Mouse (Mus musculus): ENCODE measurements around the gene Nid2.
A peak's percentile ranks its signal among the peaks of the same experiment; 100 is the strongest.

Nid2 gene

DNA sequence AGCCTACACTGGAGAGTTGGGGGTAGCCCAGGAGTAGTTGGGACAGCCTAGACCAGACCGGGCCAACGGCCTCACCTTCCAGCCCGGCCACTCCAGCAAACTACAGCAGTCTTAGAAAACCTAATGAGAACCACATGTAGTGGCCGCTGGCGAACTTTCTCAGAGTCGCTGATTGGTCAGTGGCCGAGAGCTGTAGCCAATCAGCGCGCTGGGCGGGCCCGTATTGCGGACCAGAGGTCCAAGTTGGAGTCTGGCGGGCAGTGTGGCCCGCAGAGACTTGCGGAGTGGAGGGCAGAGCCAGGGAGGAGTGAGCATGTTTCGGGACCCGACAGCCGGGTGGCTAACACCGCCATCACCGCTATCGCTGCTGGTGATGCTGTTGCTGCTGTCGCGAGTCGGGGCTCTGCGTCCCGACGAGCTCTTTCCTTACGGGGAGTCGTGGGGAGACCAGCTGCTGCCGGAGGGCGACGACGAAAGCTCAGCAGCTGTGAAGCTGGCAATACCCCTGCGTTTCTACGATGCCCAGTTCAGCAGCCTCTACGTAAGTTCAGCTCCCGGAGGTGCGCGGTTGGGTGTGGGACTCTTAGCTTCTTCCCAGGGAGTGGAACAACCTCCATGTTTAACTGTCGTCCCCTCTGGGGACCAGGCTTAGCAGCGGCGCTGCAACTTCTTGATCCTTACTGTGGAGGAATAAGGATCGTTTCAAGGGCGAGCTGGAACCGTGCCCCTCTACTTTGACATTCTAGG lies at the start of gene Nid2:
Gene Nid2 (plus strand): TSS at position 241 of the 747 bp plus-strand sequence.
- DNase-seq (ENCODE audit: extremely low spot score, low read depth, low spot score): peak; percentile 96

- no peak for DNase-seq (ENCODE audit: extremely low spot score, low read depth, low spot score)
Measured at GRCm38 (mm10) chr14:19701546-19701945, 49.5 kb upstream of the Nid2 start.

DNA sequence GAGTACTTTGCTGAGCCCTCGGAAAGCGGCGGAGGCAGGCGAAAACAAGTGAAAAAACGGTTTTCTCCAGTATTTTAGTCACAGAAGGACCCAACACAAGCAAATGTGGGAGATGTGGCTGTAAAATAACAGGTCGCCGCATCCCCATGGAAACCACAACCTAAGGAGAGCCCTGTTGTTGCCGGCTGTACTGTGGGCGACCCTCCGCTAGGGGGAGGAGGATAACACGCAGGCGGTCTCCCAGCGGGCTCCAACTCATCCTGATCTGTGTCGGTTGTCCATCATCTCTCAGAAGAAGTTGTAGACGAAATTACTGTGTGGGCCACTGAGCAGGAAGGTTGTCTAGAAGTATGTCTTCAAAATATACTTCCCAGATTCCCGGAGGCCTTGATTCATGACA lies 45.4 kb upstream of the Nid2 start:
- no peak for DNase-seq (ENCODE audit: extremely low spot score, low read depth, low spot score)

GRCm38 (mm10) chr14:19706454-19706853 lies 44.6 kb upstream of the Nid2 start:
- peak; percentile 69 for DNase-seq (ENCODE audit: extremely low spot score, low read depth, low spot score)

GRCm38 (mm10) chr14:19706997-19707396 lies 44.1 kb upstream of the Nid2 start:
- DNase-seq (ENCODE audit: extremely low spot score, low read depth, low spot score): no peak

DNA sequence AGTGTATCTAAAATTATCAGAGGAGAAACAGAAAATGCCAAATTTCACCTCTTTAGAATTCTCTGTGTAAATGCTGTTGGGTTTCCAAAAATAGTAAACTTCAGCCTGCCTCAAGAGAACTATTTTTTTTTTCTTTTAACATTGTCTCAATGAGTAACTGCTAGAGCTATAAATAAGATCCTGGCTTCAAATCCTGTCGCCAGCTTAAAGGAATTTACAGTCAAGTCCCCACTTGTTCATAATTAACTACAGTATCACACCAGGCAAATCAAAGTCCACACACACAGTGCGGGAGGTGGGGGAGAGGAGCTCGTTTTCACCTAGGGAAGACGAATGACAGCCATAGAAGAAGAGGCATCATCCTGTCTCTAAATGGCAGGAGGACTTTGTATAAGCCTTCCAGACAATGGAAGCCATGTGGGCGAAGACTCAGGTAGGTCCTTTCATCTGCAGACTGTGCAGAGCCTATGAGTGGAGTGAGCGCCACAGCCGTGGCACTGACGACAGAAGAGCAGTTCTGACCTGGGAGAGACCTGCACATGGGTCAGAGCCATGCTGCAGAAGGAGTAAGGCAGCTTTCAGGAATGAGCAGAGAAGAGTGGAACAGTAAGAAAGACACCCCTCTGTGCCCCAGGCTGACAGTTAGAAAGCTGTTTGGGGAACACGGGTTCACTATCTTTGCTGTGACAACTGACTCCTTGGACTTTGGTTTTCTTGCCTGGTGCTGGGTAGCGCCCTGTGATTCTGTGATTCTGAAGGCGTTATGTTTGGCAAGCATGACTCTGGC lies 43.2 kb upstream of the Nid2 start:
- DNase-seq (ENCODE audit: extremely low spot score, low read depth, low spot score): no peak

GRCm38 (mm10) chr14:19709161-19709560 lies 41.9 kb upstream of the Nid2 start:
- DNase-seq (ENCODE audit: extremely low spot score, low read depth, low spot score): no peak

- no peak for DNase-seq (ENCODE audit: extremely low spot score, low read depth, low spot score)
Measured at GRCm38 (mm10) chr14:19711771-19712170, 39.3 kb upstream of the Nid2 start.

DNA sequence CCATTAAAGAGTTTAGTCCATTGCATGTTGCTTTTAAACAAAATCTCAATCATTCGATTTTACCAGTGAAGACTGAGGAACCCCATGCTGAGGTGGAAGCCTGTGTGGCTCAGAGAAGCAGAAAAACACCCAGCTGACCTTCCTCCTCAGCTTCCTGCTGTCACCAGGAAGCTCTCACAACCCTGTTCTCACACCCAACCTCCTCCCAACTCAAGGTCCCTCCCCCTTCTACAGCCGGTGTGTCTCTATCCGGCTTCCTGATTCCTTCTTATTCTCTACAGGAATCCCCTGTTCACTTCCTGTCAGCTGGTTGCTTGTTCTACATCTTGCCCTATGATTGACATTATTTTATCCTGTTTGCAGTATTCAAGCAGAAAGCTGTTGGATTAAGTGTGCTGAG lies 38.0 kb upstream of the Nid2 start:
- no peak for DNase-seq (ENCODE audit: extremely low spot score, low read depth, low spot score)

DNA sequence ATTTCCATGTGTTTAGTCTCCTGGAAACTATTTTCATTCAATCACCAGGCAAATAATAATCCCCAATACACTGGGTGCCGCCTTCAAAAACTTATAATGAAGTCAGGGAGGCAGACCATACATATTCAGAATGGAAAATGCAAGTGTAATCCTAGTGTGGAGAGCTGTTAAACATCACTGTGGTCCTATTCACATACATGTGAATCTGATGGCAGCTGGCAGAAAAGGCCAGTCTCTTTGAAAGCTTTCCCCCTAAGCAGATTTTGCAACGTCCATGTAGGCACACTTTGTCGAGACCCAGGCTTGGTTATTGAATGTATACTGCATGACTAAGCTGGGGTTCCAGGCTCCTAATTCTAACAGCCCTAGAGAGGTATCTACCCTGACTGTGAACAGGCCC lies 32.0 kb upstream of the Nid2 start:
- no peak for DNase-seq (ENCODE audit: extremely low spot score, low read depth, low spot score)

- DNase-seq (ENCODE audit: extremely low spot score, low read depth, low spot score): no peak
Measured at GRCm38 (mm10) chr14:19720044-19720611, 30.9 kb upstream of the Nid2 start.

- no peak for DNase-seq (ENCODE audit: extremely low spot score, low read depth, low spot score)
Measured at GRCm38 (mm10) chr14:19728278-19728677, 22.8 kb upstream of the Nid2 start.

- no peak for DNase-seq (ENCODE audit: extremely low spot score, low read depth, low spot score)
Measured at GRCm38 (mm10) chr14:19728737-19729136, 22.3 kb upstream of the Nid2 start.

- DNase-seq (ENCODE audit: extremely low spot score, low read depth, low spot score): no peak
Measured at GRCm38 (mm10) chr14:19732097-19732496, 19.0 kb upstream of the Nid2 start.

GRCm38 (mm10) chr14:19733490-19734282 lies 17.4 kb upstream of the Nid2 start:
- no peak for DNase-seq (ENCODE audit: extremely low spot score, low read depth, low spot score)

- DNase-seq (ENCODE audit: extremely low spot score, low read depth, low spot score): no peak
Measured at GRCm38 (mm10) chr14:19735303-19735702, 15.8 kb upstream of the Nid2 start.

- no peak for DNase-seq (ENCODE audit: extremely low spot score, low read depth, low spot score)
Measured at GRCm38 (mm10) chr14:19737568-19737967, 13.5 kb upstream of the Nid2 start.

- DNase-seq (ENCODE audit: extremely low spot score, low read depth, low spot score): no peak
Measured at GRCm38 (mm10) chr14:19738094-19738843, 12.8 kb upstream of the Nid2 start.

DNA sequence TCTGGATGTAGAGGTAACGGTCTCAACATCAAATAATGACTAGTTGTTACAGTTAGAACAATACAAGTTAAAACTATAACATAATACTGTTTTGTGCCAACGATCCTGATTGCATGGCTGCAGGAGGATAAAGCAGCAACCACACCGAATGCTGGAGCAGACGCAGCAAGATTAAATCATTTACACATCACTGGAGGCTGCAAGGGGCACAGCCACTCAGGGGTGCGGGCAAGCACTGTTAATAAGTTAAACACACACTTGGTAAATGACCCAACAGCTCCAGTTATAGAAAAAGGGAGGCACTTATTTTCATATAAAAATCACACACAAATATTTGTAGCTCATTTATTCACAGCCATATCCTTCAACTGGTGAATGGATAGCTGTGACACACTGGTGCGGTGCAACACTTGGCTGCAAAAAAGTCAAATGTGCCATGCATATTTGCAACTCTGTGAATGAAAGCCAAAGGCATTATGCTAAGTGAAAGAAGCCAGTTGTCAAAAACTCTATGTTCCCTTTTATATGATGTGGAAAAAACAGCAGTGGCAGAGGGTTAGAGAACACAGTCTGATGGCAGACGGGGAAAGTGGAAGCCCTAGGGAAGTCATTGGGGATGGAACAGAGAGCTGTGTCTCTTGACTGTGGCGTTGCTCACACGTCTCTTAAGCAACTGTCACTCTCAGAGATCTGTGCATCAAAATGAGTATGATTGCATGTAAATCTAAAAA lies 11.5 kb upstream of the Nid2 start:
- no peak for DNase-seq (ENCODE audit: extremely low spot score, low read depth, low spot score)
